Mouse (Mus musculus) G1E (cell line): Measurements from ENCODE around the gene Btbd9. TPM values are rescaled to one million over a fixed set of nuclear protein-coding genes. Genes with fewer than 3 reads are reported as not detected.
A peak's percentile ranks its signal among the peaks of the same experiment; 100 is the strongest.

Experiments used
- ATAC-seq: 2 replicates; pipeline ENCODE4 v1.8.0; 2016; ENCODE audit warnings: mild to moderate bottlenecking; ENCODE audit not compliant: insufficient number of reproducible peaks, poor library complexity, low FRiP score, severe bottlenecking; ENCODE audit errors: extremely low read depth
- DNase-seq: peaks from one replicate; pipeline ENCODE4 v3.0.0; 2012; ENCODE audit warnings: low spot score
- H3K27me3 ChIP-seq: 2 replicates; pipeline ENCODE4 v1.6.1; 2012; ENCODE audit warnings: mild to moderate bottlenecking, low read length, inconsistent platforms; ENCODE audit not compliant: insufficient read depth
- H3K36me3 ChIP-seq: replicated peaks from 2 replicates; pipeline ENCODE3; 2012; ENCODE audit warnings: mild to moderate bottlenecking, inconsistent platforms
- H3K4me1 ChIP-seq: 2 replicates; pipeline ENCODE4 v1.6.1; 2012; ENCODE audit warnings: low read depth, low read length, inconsistent platforms, mixed read lengths; ENCODE audit not compliant: insufficient read depth
- H3K4me3 ChIP-seq: 2 replicates; pipeline ENCODE4 v1.5.1; 2012; ENCODE audit warnings: low read depth, mild to moderate bottlenecking, inconsistent platforms, low read length, moderate library complexity, mixed read lengths
- H3K9me3 ChIP-seq: replicated peaks from 2 replicates; pipeline ENCODE4 v1.6.1; 2012; ENCODE audit warnings: inconsistent platforms
- CTCF ChIP-seq: IDR thresholded peaks from 2 replicates; pipeline ENCODE4 v1.5.1; 2012; ENCODE audit warnings: low read depth, low read length, inconsistent platforms, mixed read lengths
- GATA1 ChIP-seq: IDR thresholded peaks from 2 replicates; pipeline ENCODE4 v1.6.1; 2012; ENCODE audit warnings: borderline replicate concordance, low read length, inconsistent platforms, mixed read lengths
- GATA2 ChIP-seq: IDR thresholded peaks from 2 replicates; pipeline ENCODE4 v1.6.1; 2012; ENCODE audit warnings: low read depth, low read length, inconsistent platforms, borderline replicate concordance
- POLR2AphosphoS5 ChIP-seq: IDR thresholded peaks from 2 replicates; pipeline ENCODE4 v1.6.1; 2012; ENCODE audit warnings: low read depth, low read length, inconsistent platforms; ENCODE audit not compliant: insufficient replicate concordance
- TAL1 ChIP-seq: conservative IDR thresholded peaks from 2 replicates; pipeline ENCODE4 v1.6.1; 2012; ENCODE audit warnings: low read depth, low read length, inconsistent platforms, mixed read lengths
- polyA plus RNA-seq: library from polyadenylated mRNA; stranded (reverse); fragments of >175 nt; gene quantifications from 2 replicates; pipeline ENCODE4 v1.2.3, GENCODE M21; 2012
- total RNA-seq, 2 experiments: library from RNA; stranded (forward) in 1 of 2; stranded (reverse) in 1 of 2; fragments of 200-1000 nt in 1 of 2; fragments of >200 nt in 1 of 2; fragmentation: Nextera tagmentation in 1 of 2; gene quantifications; 2 replicates each; pipeline ENCODE4 v1.2.3; 2014 to 2017

The Btbd9 gene
- total and polyA plus RNA-seq, 3 experiments: 33.6 to 68.4 (median 57.5) TPM

DNA sequence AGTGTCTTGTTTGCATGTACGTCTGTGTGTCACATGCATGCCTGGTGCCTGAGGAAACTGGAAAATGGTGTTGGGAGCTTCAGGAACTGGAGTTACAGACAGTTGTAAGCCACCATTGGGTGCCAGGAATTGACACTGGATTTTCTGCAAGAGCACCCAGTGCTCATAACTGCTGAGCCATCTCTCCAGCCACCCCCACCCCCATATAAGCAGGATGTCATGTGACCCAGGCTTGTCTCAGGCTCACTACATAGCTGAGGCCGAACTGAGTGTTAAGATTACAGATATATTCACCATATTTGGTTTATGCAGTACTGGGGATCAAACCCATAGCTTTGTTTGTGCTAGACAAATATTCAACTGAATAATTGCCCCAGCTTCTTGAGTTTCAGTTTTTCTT, 394.2 kb downstream of the Btbd9 start:
- Histone ChIP-seq H3K4me3 (no peak overlapping the region), H3K27me3 (no peaks in the 10 kb centered on the region), H3K9me3 (no peaks in the 10 kb centered on the region), H3K36me3 (peaks cover 30% of the 10 kb centered on the region), H3K4me1 (peaks cover 22% of the 10 kb centered on the region)
- ATAC-seq (no peak; the same call in 1 of the 2 replicates), DNase-seq (no peak)
- TF ChIP-seq TAL1 (no peak), GATA1 (no peak), POLR2AphosphoS5 (no peak), CTCF (no peak), GATA2 (no peak)

DNA sequence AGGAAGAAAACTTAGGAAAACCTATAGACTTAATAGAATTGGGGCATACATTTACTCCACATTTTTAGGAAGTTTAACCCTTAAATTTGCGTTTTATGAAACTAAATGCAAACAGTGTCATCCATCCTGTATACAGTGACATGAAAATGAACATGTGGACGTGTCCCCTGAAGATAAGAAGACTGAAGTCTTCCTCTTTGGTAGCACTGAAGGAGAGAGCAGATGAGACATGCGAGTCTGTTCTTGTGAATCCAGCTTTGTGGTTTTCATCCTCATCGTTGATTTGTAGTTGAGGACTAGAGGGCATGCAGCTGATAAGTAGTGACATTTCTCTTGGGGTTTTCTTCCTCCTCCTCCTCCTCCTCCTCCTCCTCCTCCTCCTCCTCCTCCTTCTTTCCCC, 394.7 kb downstream of the Btbd9 start:
- DNase-seq (no peak), ATAC-seq (peak; percentile 79)
- Histone ChIP-seq H3K27me3 (no peaks in the 10 kb centered on the region), H3K9me3 (no peaks in the 10 kb centered on the region), H3K4me3 (no peak overlapping the region), H3K4me1 (peaks cover 20% of the 10 kb centered on the region), H3K36me3 (peaks cover 30% of the 10 kb centered on the region)
- TF ChIP-seq GATA1: no peak
- TF ChIP-seq TAL1: no peak
- TF ChIP-seq GATA2: no peak
- TF ChIP-seq POLR2AphosphoS5: no peak
- no peak for TF ChIP-seq CTCF

DNA sequence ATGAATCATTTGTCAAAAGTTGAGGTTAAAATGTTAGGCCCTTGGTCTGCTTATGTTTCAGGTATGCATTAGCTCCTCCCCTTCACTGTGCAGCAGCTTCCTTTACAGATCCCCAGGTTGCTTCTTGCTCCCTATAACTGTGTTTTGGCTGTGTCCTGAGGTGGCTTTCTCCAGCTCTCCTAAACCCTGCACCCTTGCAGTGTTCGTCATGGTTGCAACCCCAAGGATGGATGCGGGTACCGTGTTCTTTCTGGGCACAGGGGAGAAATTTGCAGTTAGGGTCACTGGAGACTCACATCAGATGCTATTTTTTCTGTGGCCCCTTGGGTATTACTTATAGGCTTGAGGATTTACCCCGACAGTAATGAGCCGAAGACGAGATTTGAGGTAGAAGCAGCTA, 396.1 kb downstream of the Btbd9 start:
- ATAC-seq (no peak), DNase-seq (no peak)
- Histone ChIP-seq H3K27me3 (no peaks in the 10 kb centered on the region), H3K4me3 (no peak overlapping the region), H3K9me3 (no peaks in the 10 kb centered on the region), H3K4me1 (peaks cover 20% of the 10 kb centered on the region), H3K36me3 (peaks cover 30% of the 10 kb centered on the region)
- TF ChIP-seq GATA1: no peak
- TF ChIP-seq CTCF: no peak

DNA sequence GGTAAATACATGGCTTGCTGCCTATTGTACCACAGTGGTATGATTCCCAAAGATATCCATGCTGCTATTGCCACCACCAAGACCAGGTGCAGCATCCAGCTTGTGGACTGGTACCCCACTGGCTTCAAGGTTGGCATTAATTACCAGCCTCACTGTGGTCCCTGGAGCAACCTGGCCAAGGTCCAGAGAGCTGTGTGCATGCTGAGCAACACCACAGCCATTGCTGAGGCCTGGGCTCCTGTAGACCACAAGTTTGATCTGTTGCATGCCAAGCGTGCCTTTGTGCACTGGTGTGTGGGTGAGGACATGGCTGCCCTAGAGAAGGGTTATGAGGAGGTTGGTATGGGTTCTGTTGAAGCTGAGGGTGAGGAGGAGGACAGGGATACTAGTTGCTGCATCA, 397.9 kb downstream of the Btbd9 start:
- H3K27me3 ChIP-seq: no peaks in the 10 kb centered on the region
- H3K36me3 ChIP-seq: peaks cover 20% of the 10 kb centered on the region
- no peak for TF ChIP-seq GATA2
- no peak for TF ChIP-seq CTCF
- no peak for TF ChIP-seq TAL1
- no peak for TF ChIP-seq POLR2AphosphoS5
- no peak for TF ChIP-seq GATA1
- DNase-seq (no peak), ATAC-seq (no peak)
- H3K4me3 ChIP-seq: no peak overlapping the region
- peaks cover 18% of the 10 kb centered on the region for H3K4me1 ChIP-seq
- H3K9me3 ChIP-seq: no peaks in the 10 kb centered on the region

DNA sequence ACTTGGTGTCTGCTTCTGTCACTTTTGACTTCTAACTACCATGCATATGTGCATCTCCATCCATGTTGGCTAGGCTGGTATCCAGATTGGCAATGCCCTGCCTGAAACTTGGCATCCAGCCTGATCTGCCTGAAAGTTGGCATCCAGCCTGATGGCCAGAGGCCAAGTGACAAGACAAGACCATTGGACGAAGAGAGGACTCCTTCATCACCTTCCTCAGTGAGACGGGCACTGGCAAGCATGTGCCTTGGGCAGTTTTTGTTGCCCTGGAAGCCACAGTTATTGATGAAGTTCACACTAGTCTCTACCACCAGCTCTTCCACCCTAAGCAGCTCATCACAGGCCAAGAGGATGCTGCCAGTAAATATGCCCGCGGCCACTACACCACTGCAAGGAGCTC, 398.9 kb downstream of the Btbd9 start:
- Histone ChIP-seq H3K9me3 (no peaks in the 10 kb centered on the region), H3K4me1 (peaks cover 17% of the 10 kb centered on the region), H3K27me3 (no peaks in the 10 kb centered on the region), H3K4me3 (no peak overlapping the region), H3K36me3 (peaks cover 19% of the 10 kb centered on the region)
- ATAC-seq (no peak), DNase-seq (no peak)
- TF ChIP-seq GATA1 (no peak), GATA2 (no peak), CTCF (no peak), TAL1 (no peak), POLR2AphosphoS5 (no peak)

Other genes starting within 250 kb of the Btbd9 start
- 49.3 and 69.4 TPM in 2 replicates for gene Dnah8, start 47.9 kb upstream of the Btbd9 start, total RNA-seq (2014; fragmentation: Nextera tagmentation)
- gene Dnah8, start 47.9 kb upstream of the Btbd9 start, total RNA-seq (2017): 37.0 and 42.5 TPM in 2 replicates
- 1.5 and 3.5 TPM in 2 replicates for gene Dnah8, start 47.9 kb upstream of the Btbd9 start, polyA plus RNA-seq
- gene Glo1, start 50.4 kb upstream of the Btbd9 start, total RNA-seq (2014; fragmentation: Nextera tagmentation): 402 and 407 TPM in 2 replicates
- 913 and 1,040 TPM in 2 replicates for gene Glo1, start 50.4 kb upstream of the Btbd9 start, total RNA-seq (2017)
- gene Glo1, start 50.4 kb upstream of the Btbd9 start, polyA plus RNA-seq: 42.2 and 90.8 TPM in 2 replicates